Mouse (Mus musculus) splenic B cell, adult 2 months (primary cell): ENCODE results near the gene Loxl4.

Experiments
- DNase-seq: peaks from one replicate; pipeline ENCODE4 v3.0.0-alpha.2; 2011; ENCODE audit warnings: low read depth, low spot score
- H3K27me3 ChIP-seq: 2 replicates; pipeline ENCODE4 v1.6.1; 2012; ENCODE audit warnings: mild to moderate bottlenecking, low read length, moderate library complexity, mixed read lengths; ENCODE audit not compliant: control insufficient read depth, poor library complexity, insufficient read depth, severe bottlenecking
- H3K36me3 ChIP-seq: 2 replicates; pipeline ENCODE4 v1.6.1; 2012; ENCODE audit warnings: mild to moderate bottlenecking, low read length, moderate library complexity, mixed read lengths; ENCODE audit not compliant: control insufficient read depth, poor library complexity, insufficient read depth, severe bottlenecking

The Loxl4 gene

DNA sequence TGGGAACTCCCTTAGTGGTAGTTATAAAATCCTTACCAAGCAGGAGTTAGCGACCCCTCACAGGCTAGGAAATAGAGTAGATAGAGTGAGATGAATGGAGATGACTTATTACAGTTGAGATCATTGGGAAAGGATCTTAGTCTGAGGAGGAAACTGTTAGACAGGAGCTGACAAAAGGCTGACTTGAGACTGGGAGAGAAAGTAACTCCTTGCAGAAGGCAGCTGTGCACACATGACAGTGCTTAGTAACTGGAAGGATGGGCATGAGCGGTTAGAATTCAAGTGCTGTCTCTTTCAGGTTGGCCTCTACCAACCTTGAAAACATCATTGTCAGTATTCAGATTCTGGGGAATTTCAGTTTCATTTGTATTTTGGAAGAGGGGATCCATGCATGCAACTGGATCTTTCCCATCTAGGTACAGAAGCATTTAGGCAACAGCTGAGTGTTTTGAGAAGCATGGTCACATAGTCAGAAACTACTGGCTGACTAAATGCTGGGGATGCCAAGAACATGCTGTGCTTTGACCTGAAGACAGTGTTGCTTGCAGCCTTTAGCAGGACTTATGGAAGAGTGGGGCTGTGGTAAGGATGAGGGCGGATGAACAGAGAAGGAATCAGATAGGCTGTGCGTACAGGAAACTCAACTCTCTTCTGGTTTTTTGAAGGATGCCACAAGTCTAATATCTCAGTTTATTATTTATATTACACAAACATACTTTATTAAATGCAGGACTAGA is 46.2 kb downstream of the Loxl4 start:
- H3K36me3 ChIP-seq, result no peaks in the 10 kb centered on the region; the same call in 1 of the 2 replicates
- no peak for DNase-seq
- H3K27me3 ChIP-seq, result no peaks in the 10 kb centered on the region

GRCm38 (mm10) chr19:42563726-42564270 is 48.8 kb downstream of the Loxl4 start:
- H3K27me3 ChIP-seq, result no peaks in the 10 kb centered on the region; the same call in 1 of the 2 replicates
- no peaks in the 10 kb centered on the region; the same call in 1 of the 2 replicates for H3K36me3 ChIP-seq
- DNase-seq, result no peak

GRCm38 (mm10) chr19:42562981-42563380 is 49.6 kb downstream of the Loxl4 start:
- no peaks in the 10 kb centered on the region; the same call in 1 of the 2 replicates for H3K27me3 ChIP-seq
- no peak for DNase-seq
- H3K36me3 ChIP-seq, result no peaks in the 10 kb centered on the region; the same call in 1 of the 2 replicates

DNA sequence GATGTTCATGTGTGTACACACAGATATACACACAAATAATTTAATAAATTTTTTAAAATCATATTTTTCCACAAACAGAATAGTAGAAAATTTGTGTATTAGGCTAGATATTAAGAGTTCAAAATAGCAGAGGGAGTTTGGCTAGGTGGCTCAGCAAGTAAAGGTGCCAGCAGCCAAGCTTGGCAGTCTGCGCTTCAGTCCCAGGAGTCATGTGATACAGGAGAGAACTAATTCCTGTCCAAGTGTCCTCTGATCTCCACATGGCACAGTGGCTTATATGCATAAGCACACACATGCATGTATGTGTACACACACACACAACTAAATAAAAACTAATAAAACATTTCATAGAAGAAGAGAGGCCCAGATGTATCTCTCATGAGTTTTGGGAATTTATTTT is 50.6 kb downstream of the Loxl4 start:
- DNase-seq, result no peak
- Histone ChIP-seq H3K36me3 (no peaks in the 10 kb centered on the region; the same call in 1 of the 2 replicates), H3K27me3 (no peaks in the 10 kb centered on the region; the same call in 1 of the 2 replicates)

- Histone ChIP-seq H3K36me3 (no peaks in the 10 kb centered on the region; the same call in 1 of the 2 replicates), H3K27me3 (no peaks in the 10 kb centered on the region; the same call in 1 of the 2 replicates)
- DNase-seq, result peak; percentile 6
Measured at GRCm38 (mm10) chr19:42558701-42559100, 53.9 kb downstream of the Loxl4 start.
